Mouse (Mus musculus) CD8-positive naive resting alpha-beta T cell, adult 2 months (primary cell): Measurements from ENCODE around the gene Nub1.
A peak's percentile ranks its signal among the peaks of the same experiment; 100 is the strongest.

Source experiments
- DNase-seq, 2 experiments: peaks; one replicate each; pipeline ENCODE4 v3.0.0; 2022; ENCODE audit warnings: low read depth in 2 of 2, low spot score in 2 of 2

Gene Nub1

GRCm38 (mm10) chr5:24739141-24739753, 53.9 kb downstream of the Nub1 start:
- no peak for DNase-seq

DNA sequence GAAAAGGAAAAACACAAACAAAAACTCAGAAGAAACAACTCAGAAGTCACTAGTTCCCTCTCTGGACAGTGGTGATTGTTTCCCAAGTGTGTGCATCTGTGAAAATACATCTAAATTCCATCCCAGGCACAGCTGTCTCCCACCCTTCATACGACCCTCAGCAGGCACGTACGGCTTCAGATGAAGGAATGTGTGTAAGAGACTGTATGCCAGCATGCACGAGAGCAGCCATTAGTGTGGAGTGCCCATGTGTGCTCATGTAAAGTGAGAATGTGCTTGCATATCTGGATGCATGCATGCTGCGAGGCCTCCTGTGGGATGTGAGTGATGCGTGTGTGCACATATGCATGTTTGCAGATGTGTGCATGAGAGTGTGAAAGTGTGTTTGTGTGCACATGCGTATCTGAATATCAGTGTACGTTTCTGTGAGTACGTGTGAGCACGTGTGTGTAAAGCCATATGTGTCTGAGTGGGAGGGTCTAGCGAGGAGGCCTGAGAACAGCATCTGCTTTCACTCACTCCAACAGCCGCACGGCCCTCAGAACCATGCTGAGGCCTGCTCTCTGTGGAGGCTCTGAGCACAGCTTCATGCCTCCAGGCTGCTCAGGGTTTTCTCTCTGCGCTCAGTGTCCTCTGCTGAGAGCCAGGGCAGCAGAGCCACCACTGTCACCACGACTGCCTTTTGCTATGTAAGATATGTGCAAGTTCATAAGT, 56.0 kb downstream of the Nub1 start:
- no peak for DNase-seq

DNA sequence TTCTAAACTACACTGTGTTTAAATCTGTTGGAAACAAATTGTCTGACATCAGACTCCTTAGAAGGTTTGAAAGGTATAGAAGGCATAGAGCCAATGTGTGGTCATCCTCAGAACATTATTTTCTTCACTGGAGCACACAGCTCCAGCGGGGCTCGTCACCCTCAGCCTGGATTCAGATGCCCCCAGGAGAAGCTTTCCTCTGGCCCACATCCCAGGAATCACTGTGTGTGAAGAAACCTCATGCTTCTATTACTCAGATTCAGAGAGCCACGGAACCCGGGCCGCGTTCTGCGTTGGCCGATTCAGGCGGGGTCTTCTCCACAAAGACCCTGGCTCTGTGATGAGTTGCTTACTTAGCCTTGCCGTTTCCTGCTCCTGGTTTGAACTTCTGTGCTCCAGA, 58.6 kb downstream of the Nub1 start:
- DNase-seq = no peak

GRCm38 (mm10) chr5:24747533-24747932, 62.2 kb downstream of the Nub1 start:
- DNase-seq = no peak

GRCm38 (mm10) chr5:24749731-24750130, 64.4 kb downstream of the Nub1 start:
- no peak for DNase-seq

- DNase-seq = peak; percentile 79 to 83
These were observed 65.3 kb downstream of the Nub1 start for GRCm38 (mm10) chr5:24750321-24751304.

DNA sequence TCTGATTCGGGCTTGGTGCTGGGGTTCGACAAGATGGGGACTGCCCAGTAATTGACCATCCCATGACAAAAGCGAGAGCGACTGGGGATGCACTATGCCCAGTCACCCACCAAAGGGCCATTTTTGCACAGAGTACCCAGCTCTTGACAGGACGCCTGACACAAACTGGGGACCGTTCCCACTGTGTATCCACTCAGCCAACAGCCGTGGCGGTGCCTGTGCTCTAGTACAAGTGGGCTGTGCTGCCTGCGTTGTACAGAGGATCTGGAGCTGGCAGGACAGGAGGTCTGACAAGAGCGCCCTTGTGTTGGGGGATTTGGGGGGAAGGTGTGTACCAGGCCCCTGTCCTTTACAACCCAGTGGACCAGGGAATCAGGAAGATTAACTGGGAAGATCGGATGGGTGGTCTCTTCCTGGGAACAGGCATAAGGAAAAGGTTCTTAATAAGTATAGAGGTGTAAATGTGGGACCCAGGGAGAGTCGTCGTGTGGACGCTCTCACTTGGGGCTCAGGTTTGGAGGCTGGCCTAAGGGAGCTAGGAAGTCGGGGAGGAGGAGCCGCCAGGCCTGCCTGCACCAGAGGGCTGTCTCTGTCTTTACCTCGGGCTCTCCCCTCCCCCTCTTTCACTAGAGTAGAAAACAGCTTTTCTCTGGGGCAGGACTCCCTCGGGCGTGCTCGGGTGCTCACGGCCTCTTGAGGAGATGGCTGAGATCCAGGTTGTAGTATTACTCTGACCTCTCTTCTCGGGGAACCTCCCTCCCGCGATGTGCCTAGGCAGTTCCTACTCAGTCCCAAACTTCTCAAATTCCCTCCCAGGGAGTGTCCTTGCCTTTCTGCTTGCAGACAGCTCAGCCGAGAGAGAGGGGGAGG, 66.2 kb downstream of the Nub1 start:
- peak in 1 of 2 experiments; percentile 47 for DNase-seq

- no peak for DNase-seq
These were observed 66.8 kb downstream of the Nub1 start for GRCm38 (mm10) chr5:24752175-24752498.

- DNase-seq = no peak
These were observed 71.6 kb downstream of the Nub1 start for GRCm38 (mm10) chr5:24756931-24757330.

- DNase-seq = no peak
These were observed 72.5 kb downstream of the Nub1 start, which contains the start of gene Crygn for GRCm38 (mm10) chr5:24757816-24758215. Gene Crygn, minus strand, starts transcription at chr5:24758008.
